Mouse (Mus musculus) limb, embryonic 11.5 days (tissue): ENCODE measurements around the gene Tmem273. TPM values are rescaled to one million over a fixed set of nuclear protein-coding genes. Genes with fewer than 3 reads are reported as not detected.

Experiments used
- ATAC-seq: fragments of 200-750 bp; cut with Nextera tagmentation; 2 replicates; pipeline ENCODE4 v1.8.0; 2017; ENCODE audit warnings: low read depth; ENCODE audit not compliant: insufficient number of reproducible peaks, low FRiP score, low TSS enrichment
- DNase-seq: peaks from one replicate; pipeline ENCODE4 v3.0.0-alpha.2; 2015; ENCODE audit warnings: low spot score
- H3K27ac ChIP-seq: fragments of 300-500 bp; sonication (generic); replicated peaks from 2 replicates; pipeline ENCODE4 v1.5.1; 2014; ENCODE audit warnings: low read depth, mild to moderate bottlenecking, low read length
- H3K27me3 ChIP-seq: fragments of 300-500 bp; sonication (generic); 2 replicates; pipeline ENCODE4 v1.6.1; 2014; ENCODE audit warnings: mild to moderate bottlenecking, low read length, mixed read lengths; ENCODE audit not compliant: control insufficient read depth, insufficient read depth
- H3K36me3 ChIP-seq: fragments of 300-500 bp; sonication (generic); 2 replicates; pipeline ENCODE4 v1.6.1; 2014; ENCODE audit warnings: mild to moderate bottlenecking, low read length, moderate library complexity, mixed read lengths; ENCODE audit not compliant: control insufficient read depth, insufficient read depth
- H3K4me1 ChIP-seq: fragments of 300-500 bp; sonication (generic); 2 replicates; pipeline ENCODE4 v1.6.1; 2014; ENCODE audit warnings: low read length, mixed read lengths; ENCODE audit not compliant: control insufficient read depth, insufficient read depth
- H3K4me2 ChIP-seq: fragments of 300-500 bp; sonication (generic); 2 replicates; pipeline ENCODE4 v1.6.1; 2014; ENCODE audit warnings: low read depth, mild to moderate bottlenecking, moderate library complexity; ENCODE audit not compliant: severe bottlenecking
- H3K4me3 ChIP-seq: fragments of 300-500 bp; sonication (generic); 2 replicates; pipeline ENCODE4 v1.5.1; 2014; ENCODE audit warnings: low read depth, low read length
- H3K9ac ChIP-seq: fragments of 300-500 bp; sonication (generic); 2 replicates; pipeline ENCODE4 v1.6.1; 2014; ENCODE audit warnings: mild to moderate bottlenecking, low read length
- H3K9me3 ChIP-seq: fragments of 300-500 bp; sonication (generic); 2 replicates; pipeline ENCODE4 v1.6.1; 2016; ENCODE audit warnings: low read length; ENCODE audit not compliant: control insufficient read depth
- WGBS: fragments of 180-500 bp; shearing (Covaris S2); extraction: QIAGEN DNeasy Blood & Tissue Kit; methylation state at CpG from one replicate; pipeline ENCODE4 v1.1.7; 2014; 5-methylcytosine and 5-hydroxymethylcytosine counted together
- polyA plus RNA-seq: library from polyadenylated mRNA; unstranded; fragments of >200 nt; fragmentation: Nextera tagmentation; extraction: Ambion mirVana; gene quantifications from 2 replicates; pipeline ENCODE4 v1.2.1, GENCODE M21; 2014

Tmem273 gene
- polyA plus RNA-seq, 1 experiment from 2014 or later = 0.25 TPM

- ATAC-seq (no peak), DNase-seq (no peak)
- Histone ChIP-seq H3K27me3 (no peaks in the 10 kb centered on the region), H3K4me2 (no peak overlapping the region), H3K4me1 (no peaks in the 10 kb centered on the region), H3K4me3 (no peak overlapping the region), H3K36me3 (no peaks in the 10 kb centered on the region), H3K27ac (no peak overlapping the region), H3K9ac (no peak overlapping the region), H3K9me3 (no peaks in the 10 kb centered on the region)
- 60% methylated on average over 7 of the region's 7 CpGs for WGBS
Measured at GRCm38 (mm10) chr14:32817258-32817657, 31.5 kb downstream of the Tmem273 start.

- WGBS = 51% methylated on average over 1 of the region's 1 CpGs
Measured at GRCm38 (mm10) chr14:32819297-32819696, 33.5 kb downstream of the Tmem273 start.

GRCm38 (mm10) chr14:32822812-32823211, 37.0 kb downstream of the Tmem273 start:
- H3K27me3 ChIP-seq = no peaks in the 10 kb centered on the region
- H3K27ac ChIP-seq = no peak overlapping the region
- DNase-seq (no peak), ATAC-seq (no peak)
- 89% methylated on average over 4 of the region's 4 CpGs for WGBS
- no peak overlapping the region for H3K9ac ChIP-seq
- H3K4me3 ChIP-seq = no peak overlapping the region
- H3K9me3 ChIP-seq = no peaks in the 10 kb centered on the region
- peaks cover 15% of the 10 kb centered on the region for H3K4me1 ChIP-seq
- no peaks in the 10 kb centered on the region for H3K36me3 ChIP-seq
- no peak overlapping the region for H3K4me2 ChIP-seq

More at GRCm38 (mm10) chr14:32819297-32819696, 33.5 kb downstream of the Tmem273 start:
- no peak overlapping the region for H3K4me3 ChIP-seq
- H3K4me2 ChIP-seq = no peak overlapping the region
- no peak overlapping the region for H3K27ac ChIP-seq
- no peaks in the 10 kb centered on the region for H3K9me3 ChIP-seq
- no peaks in the 10 kb centered on the region for H3K4me1 ChIP-seq
- no peak for ATAC-seq
- H3K27me3 ChIP-seq = no peaks in the 10 kb centered on the region
- no peak for DNase-seq
- no peak overlapping the region for H3K9ac ChIP-seq
- H3K36me3 ChIP-seq = no peaks in the 10 kb centered on the region

- Histone ChIP-seq H3K4me2 (no peak overlapping the region), H3K4me3 (no peak overlapping the region), H3K4me1 (peaks cover 18% of the 10 kb centered on the region), H3K36me3 (no peaks in the 10 kb centered on the region), H3K9ac (no peak overlapping the region), H3K27me3 (no peaks in the 10 kb centered on the region), H3K9me3 (no peaks in the 10 kb centered on the region), H3K27ac (no peak overlapping the region)
- ATAC-seq (no peak), DNase-seq (no peak)
- WGBS = 88% methylated on average over 3 of the region's 3 CpGs
Measured at GRCm38 (mm10) chr14:32823861-32824260, 38.1 kb downstream of the Tmem273 start.

GRCm38 (mm10) chr14:32824267-32825150, 38.7 kb downstream of the Tmem273 start:
- Histone ChIP-seq H3K4me1 (peaks cover 18% of the 10 kb centered on the region), H3K9ac (no peak overlapping the region), H3K9me3 (no peaks in the 10 kb centered on the region), H3K27ac (no peak overlapping the region), H3K27me3 (no peaks in the 10 kb centered on the region), H3K4me3 (no peak overlapping the region), H3K4me2 (no peak overlapping the region), H3K36me3 (no peaks in the 10 kb centered on the region)
- WGBS = 49% methylated on average over 14 of the region's 14 CpGs
- no peak for ATAC-seq
- DNase-seq = no peak

GRCm38 (mm10) chr14:32825426-32826032, 39.8 kb downstream of the Tmem273 start:
- H3K27ac ChIP-seq = no peak overlapping the region

GRCm38 (mm10) chr14:32827165-32827564, 41.4 kb downstream of the Tmem273 start:
- DNase-seq (no peak), ATAC-seq (no peak)
- peaks cover 18% of the 10 kb centered on the region for H3K4me1 ChIP-seq
- no peak overlapping the region for H3K4me2 ChIP-seq
- H3K27ac ChIP-seq = no peak overlapping the region
- 61% methylated on average over 4 of the region's 4 CpGs for WGBS
- no peak overlapping the region for H3K9ac ChIP-seq
- no peaks in the 10 kb centered on the region for H3K27me3 ChIP-seq
- H3K9me3 ChIP-seq = no peaks in the 10 kb centered on the region
- H3K4me3 ChIP-seq = no peak overlapping the region
- H3K36me3 ChIP-seq = no peaks in the 10 kb centered on the region

More at GRCm38 (mm10) chr14:32825426-32826032, 39.8 kb downstream of the Tmem273 start:
- Histone ChIP-seq H3K4me1 (peaks cover 18% of the 10 kb centered on the region), H3K4me3 (no peak overlapping the region), H3K9me3 (no peaks in the 10 kb centered on the region), H3K9ac (no peak overlapping the region), H3K27me3 (no peaks in the 10 kb centered on the region), H3K36me3 (no peaks in the 10 kb centered on the region), H3K4me2 (peak overlapping the region; percentile 27; the same call in 1 of the 2 replicates)
- ATAC-seq (peak; percentile 79), DNase-seq (peak; percentile 76)
- 3% methylated on average over 11 of the region's 11 CpGs for WGBS

GRCm38 (mm10) chr14:32827994-32828650, 42.4 kb downstream of the Tmem273 start:
- Histone ChIP-seq H3K27ac (no peak overlapping the region), H3K9ac (no peak overlapping the region), H3K36me3 (no peaks in the 10 kb centered on the region), H3K4me1 (peaks cover 18% of the 10 kb centered on the region), H3K4me2 (no peak overlapping the region), H3K9me3 (no peaks in the 10 kb centered on the region), H3K4me3 (no peak overlapping the region), H3K27me3 (no peaks in the 10 kb centered on the region)
- WGBS = 60% methylated on average over 6 of the region's 6 CpGs
- DNase-seq (no peak), ATAC-seq (no peak)
